In genomic region chr17:29090776-29091175, GRCm38 (mm10) we compare ENCODE assay signal across 8 mouse cellular contexts. TPM values are rescaled to one million over a fixed set of nuclear protein-coding genes. Genes with fewer than 3 reads are reported as not detected.
DNase-seq lines count a peak whose midpoint lies in the region; TF ChIP-seq lines count a peak whose summit lies in the region.
"Had no signal": no experiment of that assay in that cellular context is flagged by ENCODE, and none has a peak within 500 bp of the region (broad histone marks: within the 10 kb centered on the region; RNA-seq: fewer than 3 reads in every experiment).

Gene Cdkn1a (plus strand): TSS chr17:29090976.

- no peak within 1 kb of the TSS for H3K4me3 ChIP-seq in cortical plate, adult 2 months (ENCODE audit: insufficient read depth, low read length)
- no peak within 1 kb of the TSS for H3K4me3 ChIP-seq in small intestine, adult 2 months (ENCODE audit: low read depth, low read length)
- H3K4me3 ChIP-seq: erythroblast, embryonic 14.5 days had no signal

- no peak for TF ChIP-seq CTCF in cortical plate, adult 2 months (IDR thresholded peaks at IDR 0.05; ENCODE audit: extremely low read depth, insufficient read depth, low read length)
- no peak for TF ChIP-seq CTCF in small intestine, adult 2 months (IDR thresholded peaks at IDR 0.05; ENCODE audit: extremely low read depth, insufficient read length, insufficient replicate concordance, low read depth, low read length)

- 89% methylated on average over 3 of the region's 3 CpGs for WGBS in small intestine, adult 2 months

- intact Hi-C loops in left cerebral cortex, postnatal 14 days (cut with DNase I): no loop called here

- no peaks in the 10 kb centered on the region for H3K36me3 ChIP-seq in small intestine, adult 2 months (ENCODE audit: control insufficient read depth, insufficient read depth, low read length)

- DNase-seq in right cerebral cortex, postnatal 10 days (ENCODE audit: low spot score in 2 of 2): peak; percentile 10 to 17
- DNase-seq in right cerebral cortex, adult 18-20 months: no peak
- DNase-seq in heart, adult 8-10 months (ENCODE audit: low spot score): no peak
- no peak for DNase-seq in left cerebral cortex, postnatal 14 days (ENCODE audit: low spot score in 2 of 2)
- no peak for DNase-seq in cerebellum, adult 9-10 months

- H3K4me1 ChIP-seq in cortical plate, adult 2 months (ENCODE audit: control insufficient read depth, insufficient read depth, low read length): no peaks in the 10 kb centered on the region
- no peaks in the 10 kb centered on the region for H3K4me1 ChIP-seq in small intestine, adult 2 months (ENCODE audit: control insufficient read depth, insufficient read depth, insufficient read length, low read length)

- no peak within 1 kb of the TSS for H3K27ac ChIP-seq in cortical plate, adult 2 months (ENCODE audit: insufficient read depth, low read length)
- H3K27ac ChIP-seq in small intestine, adult 2 months (ENCODE audit: insufficient read depth, low read depth, low read length): no peak within 1 kb of the TSS

- no peaks in the 10 kb centered on the region for H3K27me3 ChIP-seq in small intestine, adult 2 months (ENCODE audit: control insufficient read depth, insufficient read depth, low read length)

- TF ChIP-seq POLR2A in cortical plate, adult 2 months (IDR thresholded peaks at IDR 0.05; ENCODE audit: extremely low read depth, insufficient read depth, low read length): no peak
- no peak for TF ChIP-seq POLR2A in small intestine, adult 2 months (IDR thresholded peaks at IDR 0.05; ENCODE audit: low read depth, low read length)

RNA-seq across cellular contexts. Expression of gene Cdkn1a, which starts in this region (rescaled TPM):
- 15.5 and 17.7 TPM in 2 replicates for polyA plus RNA-seq in cortical plate, adult 2 months (2012; rRNA removed)
- 10 to 100 TPM; 11.7 to 32.6 (median 22.3) TPM for total RNA-seq in heart, adult 8-10 months (2022)
- total RNA-seq in left cerebral cortex, postnatal 14 days (2021): 10 to 100 TPM; 25.7 to 35.7 TPM
- 85.1 and 293 TPM in 2 replicates for polyA plus RNA-seq in small intestine, adult 2 months (2012; rRNA removed)

Comparison
In these comparisons a context has a peak if more than half of its experiments do, and no peak if none do; other contexts are left out.
1. DNase-seq: peak in right cerebral cortex, postnatal 10 days (2 of 2); none in right cerebral cortex, adult 18-20 months (single experiment), heart, adult 8-10 months (single experiment), left cerebral cortex, postnatal 14 days (0 of 2) and cerebellum, adult 9-10 months (single experiment).